Mouse (Mus musculus): ENCODE data around the gene Pcnx2.

The Pcnx2 gene

DNA sequence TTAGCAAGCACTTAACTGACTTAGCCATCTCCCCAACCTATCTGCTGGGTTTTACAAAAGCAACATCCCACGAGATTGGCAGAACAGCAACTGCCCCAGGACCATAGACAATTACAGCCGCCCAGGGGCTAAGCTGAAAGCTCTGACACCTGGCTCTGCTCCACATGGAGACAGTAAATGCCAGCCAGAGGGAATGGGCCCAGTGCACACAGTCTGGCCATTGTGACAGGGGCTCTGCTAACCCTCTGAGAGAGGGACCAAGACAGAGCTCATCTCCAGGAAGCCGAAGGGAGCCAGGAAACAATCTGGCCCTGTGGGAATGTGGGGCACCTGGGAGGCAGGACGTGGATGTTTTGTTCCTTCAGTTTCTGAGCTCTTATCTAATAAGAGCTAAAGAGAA, 181.9 kb downstream of the Pcnx2 start:
- DNase-seq (ENCODE audit: low spot score in 2 of 2) = no peak

DNA sequence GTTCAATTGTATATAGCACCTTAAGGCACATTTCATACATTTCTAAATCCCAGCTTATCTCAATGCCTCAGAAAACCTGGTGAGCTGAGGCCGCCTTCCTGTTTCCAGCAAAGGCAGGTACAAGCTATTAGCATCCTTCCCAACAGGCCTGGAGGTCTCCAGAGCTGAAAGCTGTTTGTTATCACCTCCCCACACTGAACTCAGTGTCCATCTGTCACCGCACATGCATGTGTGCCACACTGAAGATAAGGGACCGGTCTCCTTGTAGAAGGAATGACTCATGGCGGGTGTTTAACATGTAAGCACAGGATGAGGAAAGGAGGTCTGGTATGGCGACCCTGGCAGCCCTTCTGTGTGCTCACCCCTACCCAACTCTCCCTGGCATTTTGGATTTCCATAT, 186.6 kb downstream of the Pcnx2 start:
- DNase-seq (ENCODE audit: low spot score in 2 of 2) = no peak

DNA sequence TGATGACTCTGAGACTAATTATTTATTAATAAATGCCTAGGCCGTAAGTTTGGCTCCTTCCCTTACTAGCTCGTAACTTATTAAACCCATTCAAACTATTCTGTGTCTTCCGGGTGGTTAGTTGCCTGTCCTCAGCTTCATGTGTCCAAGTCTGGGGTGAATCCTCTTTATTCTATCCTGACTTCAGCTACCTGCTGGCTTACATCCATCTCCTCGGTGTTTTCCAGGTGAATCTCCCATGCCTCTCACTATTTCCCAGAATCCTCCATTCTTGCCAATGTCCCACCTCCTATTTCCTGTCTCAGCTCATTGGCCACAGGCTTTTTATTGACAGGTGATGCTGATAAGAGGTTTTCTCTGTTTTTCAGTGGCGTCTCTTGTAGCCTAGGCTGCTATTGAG, 188.9 kb downstream of the Pcnx2 start:
- DNase-seq (ENCODE audit: low spot score in 2 of 2) = no peak

DNA sequence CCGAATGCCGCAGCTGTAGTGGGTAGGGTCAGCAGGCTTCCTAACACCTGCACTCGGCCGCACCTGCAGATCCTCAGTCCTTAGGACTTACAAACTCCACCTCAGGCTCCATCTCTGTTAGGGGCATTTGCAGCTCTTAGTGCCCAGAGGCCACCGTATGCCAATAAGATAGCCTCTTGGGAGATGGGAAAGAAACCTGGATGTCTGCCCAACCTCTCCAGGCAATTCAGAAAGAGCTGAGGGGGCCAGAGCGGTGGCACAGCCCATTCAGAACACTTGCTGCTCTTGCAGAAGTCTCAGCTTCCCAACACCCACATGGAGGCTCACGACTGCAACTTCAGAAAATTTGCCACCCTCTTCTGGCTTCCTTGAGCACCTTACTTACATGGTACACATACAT, 192.3 kb downstream of the Pcnx2 start:
- DNase-seq (ENCODE audit: low spot score in 2 of 2) = no peak

DNA sequence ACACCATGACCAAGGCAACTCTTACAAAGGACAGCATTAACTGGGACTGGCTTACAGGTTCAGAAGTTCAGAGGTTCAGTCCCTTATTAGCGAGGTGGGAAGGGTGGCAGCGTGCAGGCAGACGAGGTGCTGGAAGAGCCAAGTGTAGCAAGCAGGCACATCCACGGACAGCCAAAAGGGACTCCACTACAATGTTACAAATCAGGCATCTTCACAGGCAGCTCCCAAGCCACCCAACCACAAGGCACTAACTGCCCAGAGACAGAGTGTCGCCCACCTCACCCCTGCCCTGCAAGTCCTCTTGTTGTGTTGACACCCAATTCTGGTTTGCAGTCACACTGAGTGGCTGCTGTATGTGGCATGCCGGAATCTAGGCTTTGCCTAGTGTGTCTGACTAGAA, 193.7 kb downstream of the Pcnx2 start:
- no peak for DNase-seq (ENCODE audit: low spot score in 2 of 2)

DNA sequence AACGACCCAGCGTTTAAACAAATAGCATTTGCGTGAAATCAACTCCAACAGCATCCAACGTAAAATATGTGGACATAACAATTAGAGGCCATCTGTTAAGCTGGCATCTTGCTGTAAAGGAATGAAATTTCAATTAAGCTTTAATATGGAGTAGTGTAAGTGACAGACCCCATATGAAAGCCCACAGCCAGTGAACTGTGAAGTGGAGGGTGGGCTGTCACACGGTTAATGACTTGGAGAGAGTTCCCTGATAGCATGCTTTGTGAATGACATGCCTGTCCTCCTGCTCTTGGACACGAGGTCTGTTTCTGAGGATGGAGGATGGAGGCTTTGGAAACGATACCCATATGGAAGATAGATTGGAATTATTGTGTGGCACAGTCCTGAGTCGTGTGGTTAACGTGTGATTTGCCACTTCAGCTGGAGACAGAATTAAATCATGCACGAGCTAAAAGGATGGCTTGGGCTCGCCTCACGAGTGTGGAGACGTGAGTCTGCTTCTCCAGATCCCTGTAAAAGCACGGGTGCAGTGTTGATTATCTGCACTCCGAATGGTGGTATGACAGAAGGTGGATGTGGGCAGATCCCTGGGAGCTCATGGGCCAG, 195.1 kb downstream of the Pcnx2 start:
- no peak for DNase-seq (ENCODE audit: low spot score in 2 of 2)

All from spleen, postnatal 14 days (tissue).